Mouse (Mus musculus) hindlimb bud, embryonic 11.5 days (tissue): Measurements from ENCODE around the gene Cfdp1.
A peak's percentile ranks its signal among the peaks of the same experiment; 100 is the strongest.

Experiments
- DNase-seq: peaks from one replicate; pipeline ENCODE4 v3.0.0-alpha.2; 2012; ENCODE audit warnings: low read depth, low spot score; ENCODE audit errors: extremely low spot score

The Cfdp1 gene

DNA sequence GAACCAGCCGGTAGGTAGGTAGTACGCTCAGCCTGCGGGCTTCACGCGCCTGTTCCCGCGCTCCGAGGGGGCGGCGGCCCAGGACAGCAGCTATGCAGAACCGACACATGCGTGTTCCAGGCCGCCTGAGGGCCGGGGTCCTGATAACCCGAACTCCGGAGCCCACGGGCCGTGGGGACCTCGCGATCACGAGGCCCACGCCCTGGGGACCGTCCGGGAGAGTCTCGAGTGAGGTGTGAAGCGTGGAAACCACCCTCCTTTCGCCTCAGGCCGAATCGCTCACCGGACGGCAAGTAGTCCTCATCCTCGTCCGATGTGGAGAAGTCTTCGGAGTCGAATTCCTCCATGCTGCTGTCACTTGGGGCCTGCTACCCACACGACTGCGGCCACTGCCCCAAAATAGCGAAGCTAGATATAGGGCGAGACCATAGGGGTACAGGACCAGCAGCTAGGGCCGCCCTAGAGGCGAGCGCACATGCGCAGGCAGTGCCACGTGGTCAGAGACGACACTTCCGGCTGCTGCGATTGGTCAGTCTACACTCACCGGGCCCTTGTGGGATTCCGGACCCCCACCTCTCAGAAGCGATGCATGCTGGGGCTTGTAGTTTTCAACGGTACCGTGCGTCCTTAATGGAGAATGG, at the start of gene Cfdp1:
TSS of gene Cfdp1 (minus strand) at position 431 of the 641 bp plus-strand sequence.
- DNase-seq: peak; percentile 95

DNA sequence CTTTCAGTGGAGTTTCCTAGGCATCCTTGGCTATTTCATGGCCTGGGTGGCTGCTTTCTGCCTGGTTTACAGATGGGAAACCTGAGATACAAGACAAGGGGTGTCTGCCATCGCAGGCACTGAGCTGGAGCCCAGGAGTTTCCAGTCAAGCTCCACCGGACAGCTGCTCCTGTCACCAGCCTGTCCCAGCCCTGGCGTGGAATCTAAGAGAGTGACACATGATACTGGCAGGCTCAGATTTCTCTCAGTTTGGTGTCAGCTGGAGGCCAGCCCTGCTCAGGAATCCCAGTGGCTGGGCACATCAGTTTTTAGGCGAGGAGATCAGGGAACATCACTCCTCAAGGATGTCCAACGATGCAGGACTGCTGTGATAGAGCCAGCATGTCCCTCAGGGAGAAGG, 48.0 kb upstream of the Cfdp1 start:
- no peak for DNase-seq

DNA sequence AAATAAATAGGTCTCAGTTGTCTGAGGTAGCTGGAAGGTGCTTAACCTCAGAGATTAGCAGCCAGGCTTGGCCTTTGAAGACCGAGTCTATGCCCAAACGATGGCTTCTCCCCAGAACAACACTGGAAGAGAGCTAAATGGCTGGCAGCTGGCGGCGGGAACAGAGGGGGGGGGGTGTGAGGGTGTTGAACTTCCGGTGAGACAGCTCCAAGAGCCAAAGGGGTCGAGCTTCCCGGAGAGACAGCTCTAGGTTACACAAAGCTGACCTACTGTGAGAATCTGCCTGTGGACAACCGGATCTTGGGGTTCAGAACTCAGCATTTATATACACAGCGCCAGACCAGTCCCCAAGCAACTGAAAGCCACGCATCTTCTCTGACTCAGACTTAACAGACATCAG, 44.5 kb upstream of the Cfdp1 start:
- DNase-seq: no peak

DNA sequence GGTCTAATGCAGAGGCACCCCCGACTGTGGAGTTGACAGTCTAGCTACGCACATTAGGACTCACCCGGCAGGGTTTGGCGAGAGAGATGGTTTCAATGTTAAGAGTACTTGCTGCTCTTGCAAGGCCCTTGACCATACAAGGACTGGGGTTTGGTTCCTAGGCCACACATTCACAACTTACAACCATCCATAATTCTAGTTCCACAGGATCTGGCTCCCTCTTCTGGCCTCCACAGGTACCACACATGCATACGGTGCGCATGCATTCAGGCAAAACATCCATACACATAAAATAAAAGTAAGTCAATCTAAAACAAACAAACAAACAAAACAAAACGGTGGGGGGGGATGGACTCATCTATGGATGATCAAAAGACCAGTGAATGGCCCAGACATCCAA, 40.9 kb upstream of the Cfdp1 start:
- no peak for DNase-seq

DNA sequence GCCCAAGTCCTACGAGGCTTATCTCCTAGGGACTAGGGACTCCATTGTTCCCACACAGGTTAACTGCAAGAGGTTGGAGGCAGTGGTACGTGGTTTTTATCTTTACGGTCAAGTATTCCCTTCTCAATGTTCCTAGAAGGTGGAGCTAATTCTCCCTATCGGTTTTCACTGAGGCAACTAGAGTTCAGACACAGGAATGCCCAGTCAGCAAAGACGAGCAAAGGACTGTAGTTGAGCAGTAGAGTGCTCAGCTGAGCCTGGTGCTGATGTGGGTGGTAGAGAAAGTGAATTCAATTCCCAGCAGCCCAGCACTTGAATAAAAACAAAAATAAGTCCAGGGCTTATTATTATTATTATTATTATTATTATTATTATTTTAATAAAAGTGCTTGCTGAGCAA, 38.5 kb upstream of the Cfdp1 start:
- no peak for DNase-seq

DNA sequence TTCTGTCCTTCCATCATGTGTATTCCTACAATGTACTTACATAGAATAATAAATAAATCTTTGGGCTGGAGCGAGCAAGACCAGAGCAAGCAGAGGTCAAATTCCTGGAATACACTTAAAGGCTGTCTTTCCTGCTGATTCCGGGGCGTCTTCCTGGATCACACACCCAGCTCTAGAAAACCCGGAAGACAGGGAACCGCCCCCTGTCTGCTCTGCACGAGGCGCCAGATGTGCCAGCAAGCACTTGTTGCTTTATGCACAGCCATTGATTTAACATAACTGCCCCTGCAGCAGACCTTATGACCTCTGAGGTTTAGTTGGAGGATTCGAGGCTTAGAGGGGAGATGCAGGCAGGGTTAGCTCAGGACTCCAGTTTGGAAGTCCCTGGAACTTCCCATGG, 37.9 kb upstream of the Cfdp1 start:
- DNase-seq: no peak

DNA sequence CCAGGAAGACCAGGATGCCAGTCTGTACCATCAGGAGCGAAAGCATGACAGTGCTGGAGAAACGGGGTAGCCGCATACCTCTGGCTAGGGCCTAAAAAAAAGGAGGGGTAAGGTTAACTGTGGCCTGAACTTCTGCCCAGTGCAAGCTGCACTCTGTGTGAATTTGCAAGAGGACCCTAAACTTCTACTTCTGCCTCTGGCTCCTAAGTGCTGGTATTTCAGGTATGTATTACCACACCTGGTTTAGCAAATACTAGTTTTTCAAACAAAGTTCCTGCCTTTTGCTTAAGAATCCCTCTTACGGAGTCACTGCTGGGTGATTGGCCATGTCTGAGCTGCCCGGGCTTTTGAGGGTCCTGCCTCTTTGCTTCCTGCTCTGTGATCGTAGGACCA, 36.8 kb upstream of the Cfdp1 start:
- DNase-seq: no peak

DNA sequence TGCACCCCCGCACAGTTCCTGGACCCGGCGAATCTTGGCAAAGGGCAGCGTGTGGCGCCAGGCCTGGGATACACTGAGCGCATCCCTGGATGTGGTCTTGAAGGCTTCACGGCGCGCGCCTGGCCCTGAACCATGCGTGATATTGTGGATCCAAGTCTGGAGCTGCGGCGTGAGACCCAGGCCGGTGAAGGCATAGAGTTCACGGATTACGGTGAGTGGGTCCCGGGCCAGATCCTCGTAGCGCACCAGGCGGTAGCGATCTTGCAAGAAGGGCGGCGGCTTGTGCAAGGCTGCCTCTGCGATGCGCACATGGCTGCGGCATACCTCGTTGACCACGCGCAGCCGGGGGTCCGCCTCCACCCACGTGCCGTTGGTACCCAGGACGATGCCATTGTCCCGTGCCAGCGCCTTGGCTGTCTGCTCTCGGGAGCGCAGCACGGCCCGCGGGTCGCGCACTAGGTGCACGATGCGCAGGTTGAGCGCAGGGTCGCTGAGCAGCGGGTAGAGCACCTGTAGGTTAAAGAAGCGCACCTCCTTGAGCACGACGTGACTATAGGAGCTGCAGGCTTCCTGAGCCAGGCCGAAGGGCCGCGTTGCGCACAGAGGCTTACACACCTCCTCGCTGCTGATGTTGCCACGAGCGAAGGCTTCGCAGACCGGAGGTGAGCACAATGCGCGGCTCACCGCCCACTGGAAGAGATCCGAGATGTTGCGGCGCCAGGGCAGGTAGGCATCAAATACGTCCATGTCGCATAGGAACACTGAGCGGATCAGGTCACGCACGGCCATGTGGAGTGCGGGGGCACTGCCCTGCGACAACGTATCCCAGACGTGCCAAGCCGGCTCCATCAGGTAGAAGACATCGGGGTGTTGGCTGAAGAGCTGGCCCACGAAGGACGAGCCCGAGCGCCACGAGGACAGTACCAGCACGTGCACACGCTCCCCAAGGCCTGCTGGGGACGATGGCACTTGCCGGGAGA, 36.1 kb upstream of the Cfdp1 start:
- no peak for DNase-seq

DNA sequence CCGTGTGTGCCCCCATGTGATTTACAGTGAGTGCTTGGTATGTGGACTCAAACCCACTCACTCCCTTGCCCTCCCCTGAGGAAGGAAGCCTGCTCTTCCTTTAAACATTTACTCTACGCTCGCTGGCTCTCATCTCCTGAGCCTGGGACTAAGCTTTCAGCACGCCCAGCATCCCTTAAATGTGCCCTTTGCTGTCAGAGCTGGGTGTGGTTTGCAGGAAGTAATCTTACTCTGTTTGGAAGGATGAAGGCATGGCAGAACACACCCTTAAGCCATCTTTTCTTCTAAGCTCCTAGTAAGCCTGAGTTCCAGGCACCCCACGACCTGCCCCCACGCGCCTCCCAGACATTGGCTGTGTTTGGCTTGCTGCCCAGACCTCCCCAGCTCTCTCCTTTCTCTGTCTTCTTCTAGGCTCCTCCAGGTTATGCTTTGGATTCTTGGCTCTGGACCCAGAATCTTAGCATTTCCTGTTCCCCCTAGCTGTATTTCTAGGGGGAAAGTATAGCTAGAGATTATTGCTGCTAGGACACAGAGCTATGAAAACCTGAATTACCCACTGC, 34.1 kb upstream of the Cfdp1 start:
- DNase-seq: no peak

DNA sequence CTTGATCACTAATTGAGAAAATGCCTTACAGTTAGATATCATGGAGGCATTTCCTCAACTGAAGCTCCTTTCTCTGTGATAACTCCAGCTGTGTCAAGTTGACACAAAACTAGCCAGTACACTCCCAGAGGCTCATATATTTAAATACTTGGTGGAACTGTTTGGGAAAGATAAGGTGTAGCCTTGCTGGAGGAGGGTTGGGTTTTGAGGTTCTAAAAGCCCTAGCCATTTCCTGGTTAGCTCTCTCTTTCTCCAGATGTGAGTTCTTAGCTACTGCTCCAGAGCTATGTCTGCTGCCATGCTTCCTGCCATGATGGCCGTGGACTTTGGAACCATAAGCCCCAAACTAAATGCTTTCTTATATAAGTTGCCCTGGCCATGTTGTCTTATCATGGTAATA, 33.4 kb upstream of the Cfdp1 start:
- no peak for DNase-seq

DNA sequence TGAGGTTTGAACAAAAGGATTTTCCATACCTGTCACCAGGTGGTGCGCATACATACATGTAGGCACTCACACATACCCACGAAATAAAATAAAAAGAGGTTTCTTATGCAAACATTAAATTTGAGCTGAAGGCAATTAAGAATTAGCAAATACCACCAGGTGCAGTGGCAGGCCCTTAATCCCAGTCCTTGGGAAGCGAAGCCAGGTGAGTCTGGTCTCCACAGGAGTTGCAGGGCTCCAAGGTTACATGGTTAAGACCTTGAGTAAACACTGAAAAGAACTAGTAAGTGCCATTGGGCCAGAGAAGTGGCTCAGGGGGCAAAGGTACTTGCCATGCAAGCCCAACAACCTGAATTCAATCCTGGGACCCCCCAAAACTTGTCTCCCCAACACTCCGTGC, 29.5 kb upstream of the Cfdp1 start:
- no peak for DNase-seq

DNA sequence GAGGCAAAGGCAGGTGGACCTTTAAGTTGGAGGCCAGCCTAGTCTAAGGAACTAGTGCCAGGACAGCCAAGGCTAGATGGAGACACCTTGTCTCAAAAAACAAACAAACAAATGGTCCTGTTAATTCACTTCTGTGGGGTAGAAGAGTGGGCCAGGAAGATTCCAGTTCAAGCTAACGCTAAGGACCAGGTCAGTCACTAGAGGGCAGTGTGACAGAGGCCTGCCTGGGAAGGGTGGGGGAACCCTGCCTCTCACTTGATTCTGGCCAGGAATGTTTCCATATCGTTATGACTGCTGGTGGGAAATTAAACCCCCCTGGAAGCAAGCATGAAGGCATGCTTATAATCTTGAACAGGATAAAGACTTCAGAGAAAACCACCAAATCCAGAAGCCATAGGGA, 27.5 kb upstream of the Cfdp1 start:
- DNase-seq: no peak

DNA sequence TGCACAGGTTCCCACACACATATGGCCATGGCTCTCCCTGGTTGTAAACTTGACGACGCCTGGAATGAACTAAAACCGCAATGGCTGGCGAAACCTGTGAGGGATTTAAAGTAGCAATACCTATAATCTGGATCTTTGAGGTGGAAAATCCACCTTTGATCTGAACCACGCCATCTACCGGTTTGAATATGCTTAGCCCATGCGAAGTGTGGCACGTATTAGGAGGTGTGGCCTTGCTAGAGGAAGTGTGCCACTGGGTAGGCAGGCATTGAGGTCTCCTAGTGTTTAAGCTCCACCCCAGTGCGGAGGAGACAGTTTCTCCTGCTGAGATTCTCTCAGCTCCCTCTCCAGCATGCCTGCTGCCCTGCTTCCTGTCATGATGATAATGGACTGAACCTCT, 23.6 kb upstream of the Cfdp1 start:
- DNase-seq: no peak

DNA sequence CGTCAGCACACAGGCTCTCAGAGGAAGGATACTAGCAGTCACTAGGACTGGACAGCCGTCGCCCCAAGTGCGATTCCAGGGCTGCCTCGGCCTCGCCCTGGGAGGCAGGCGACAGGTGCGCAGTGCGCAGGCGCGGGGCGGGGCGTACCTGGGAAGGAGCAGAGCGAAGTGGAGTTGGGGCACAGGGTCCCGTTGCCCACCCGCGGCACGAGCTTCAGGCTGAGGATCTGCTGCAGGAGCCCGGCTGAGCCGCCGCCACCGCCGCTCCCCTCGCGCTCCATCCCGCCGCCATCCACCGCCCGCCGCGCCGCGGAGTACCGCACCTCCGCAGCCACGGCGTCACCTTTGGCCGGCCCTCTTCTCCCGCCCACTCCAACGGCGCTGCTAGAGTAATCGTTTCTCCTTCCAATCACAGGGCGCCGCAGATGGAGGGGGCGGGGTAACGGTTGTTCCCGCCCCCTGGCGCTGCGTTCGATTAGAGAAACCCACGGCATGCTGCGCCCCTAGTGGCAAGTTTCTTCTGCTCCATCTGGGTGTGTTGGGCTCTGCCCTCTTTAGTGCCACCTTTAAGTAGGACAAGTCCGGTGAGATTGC, 22.4 kb upstream of the Cfdp1 start, which contains the start of gene Tmem170:
TSS of gene Tmem170 (minus strand) at position 396 of the 594 bp plus-strand sequence.
- peak; percentile 94 for DNase-seq

DNA sequence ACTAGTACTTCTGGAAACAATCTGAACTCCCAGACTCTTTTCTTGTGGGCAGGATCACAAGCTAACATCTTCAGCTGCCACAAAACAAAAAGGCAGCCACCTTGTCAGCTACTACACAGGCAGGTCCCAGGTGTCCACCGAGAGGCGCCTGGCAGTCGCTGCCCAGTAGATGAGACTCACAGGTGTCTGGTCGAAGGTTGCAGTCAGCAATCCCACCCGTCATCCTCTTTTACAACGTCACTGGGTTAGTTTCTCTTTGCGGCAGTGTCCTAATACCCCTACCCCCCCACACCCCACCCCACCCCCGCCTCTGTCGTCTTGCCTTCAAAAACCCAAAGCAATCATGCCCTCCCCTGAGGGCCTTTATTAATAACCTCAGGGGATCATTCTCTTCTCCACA, 21.7 kb upstream of the Cfdp1 start:
- DNase-seq: no peak

DNA sequence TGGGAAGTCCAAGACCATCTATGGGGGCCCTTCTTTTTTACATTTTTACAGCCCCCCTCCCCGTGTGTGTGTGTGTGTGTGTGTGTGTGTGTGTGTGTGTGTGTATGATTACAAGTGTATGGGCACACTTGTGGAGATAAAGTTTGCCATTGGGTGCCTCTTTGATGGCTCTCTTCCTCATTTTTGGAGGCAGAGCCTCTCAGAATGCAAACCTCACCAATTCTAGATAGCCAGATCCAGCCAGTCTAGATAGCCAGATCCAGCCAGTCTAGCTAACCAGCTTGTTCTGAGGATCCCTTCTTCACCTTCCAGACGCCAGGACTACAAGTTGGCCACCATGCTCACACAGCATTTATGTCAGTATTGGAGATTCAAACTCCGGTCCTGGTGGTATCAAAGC, 17.2 kb upstream of the Cfdp1 start:
- no peak for DNase-seq

DNA sequence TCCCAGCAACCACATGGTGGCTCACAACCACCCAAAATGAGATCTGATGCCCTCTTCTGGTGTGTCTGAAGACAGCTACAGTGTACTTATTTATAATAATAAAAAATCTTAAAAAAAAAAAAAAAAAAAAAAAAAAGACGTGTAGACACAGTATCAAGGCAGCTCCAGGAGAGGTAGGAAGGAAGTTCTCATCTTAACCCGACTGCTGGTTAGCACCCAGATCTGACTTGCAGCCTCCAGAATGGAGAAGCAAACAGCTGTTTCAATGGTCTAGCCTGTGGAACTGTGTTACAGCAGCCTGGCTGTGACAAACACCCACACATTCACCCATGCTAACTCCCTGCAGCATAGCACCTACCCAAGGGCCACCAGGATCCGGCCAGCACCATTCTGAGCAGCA, 16.3 kb upstream of the Cfdp1 start:
- DNase-seq: no peak

DNA sequence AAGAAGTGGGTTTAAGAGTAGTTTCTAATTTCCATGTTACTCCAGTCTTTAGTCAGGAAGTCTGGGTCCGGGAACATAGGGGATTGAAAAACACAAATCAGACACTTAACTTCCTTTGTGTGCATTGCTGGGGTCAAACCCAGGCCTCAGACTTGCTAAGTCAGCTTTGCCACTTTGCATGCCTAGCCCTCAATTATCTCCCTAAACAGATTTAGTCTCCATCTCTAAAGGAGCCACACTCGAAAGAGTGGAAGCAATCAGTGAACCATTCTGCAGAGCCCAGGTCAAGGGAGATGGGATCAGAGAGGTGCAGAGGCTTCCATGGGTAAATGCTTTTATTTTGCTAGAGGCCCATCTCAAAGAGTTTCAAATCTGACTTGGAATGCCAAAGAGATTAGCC, 14.6 kb upstream of the Cfdp1 start:
- DNase-seq: no peak

DNA sequence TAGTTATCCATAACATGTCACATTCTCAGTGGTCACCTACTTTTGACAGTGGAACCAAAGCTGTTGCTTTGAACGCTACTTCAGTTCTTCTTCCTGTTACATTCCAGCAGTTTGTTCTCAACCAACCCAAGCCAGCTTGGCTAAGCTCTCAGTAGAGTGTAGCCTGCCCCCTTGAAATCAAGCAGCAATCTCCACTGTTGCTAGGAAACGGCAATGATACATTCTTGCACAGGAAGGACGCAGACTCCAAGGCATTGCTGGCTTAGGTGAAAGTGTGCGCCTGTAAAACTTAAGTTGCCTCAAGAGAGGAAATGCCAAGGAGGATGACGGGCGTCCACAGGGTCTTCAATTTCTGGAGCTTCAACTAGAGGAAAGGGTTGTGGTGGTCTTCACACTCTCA, 11.8 kb upstream of the Cfdp1 start:
- no peak for DNase-seq

DNA sequence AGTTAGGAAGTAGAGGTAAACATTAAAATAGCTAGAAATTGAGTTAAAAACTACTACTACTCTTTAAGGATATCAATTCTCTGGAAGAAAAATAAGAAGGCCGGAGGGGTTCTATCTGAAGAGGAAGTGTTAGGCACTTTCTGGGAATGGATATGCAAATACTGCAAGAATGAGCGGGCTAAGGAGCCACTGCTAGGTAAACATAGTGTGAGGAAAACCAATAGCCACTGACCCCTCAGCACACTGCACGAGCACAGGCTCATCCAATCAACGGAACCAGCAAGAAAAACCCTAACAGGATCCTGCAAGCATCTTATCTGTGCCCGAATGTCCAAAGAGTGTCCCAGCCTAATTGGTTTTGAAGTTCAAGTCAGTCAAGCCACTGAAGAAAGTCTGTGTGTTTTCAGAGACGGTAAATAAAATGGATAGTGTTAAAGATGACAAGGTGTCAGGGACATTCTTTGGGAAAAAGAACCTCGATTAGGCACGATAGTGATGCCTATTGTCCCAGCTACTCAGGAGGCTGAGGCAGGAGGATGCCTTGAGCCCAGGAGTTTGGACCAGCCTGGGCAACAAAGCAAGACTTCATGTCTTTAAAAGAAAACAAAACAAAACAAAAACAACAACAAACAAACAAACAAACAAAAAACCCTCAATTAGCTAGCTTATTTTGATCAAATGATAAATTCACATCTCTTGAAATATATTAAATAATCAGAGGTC, 11.2 kb upstream of the Cfdp1 start:
- DNase-seq: no peak

DNA sequence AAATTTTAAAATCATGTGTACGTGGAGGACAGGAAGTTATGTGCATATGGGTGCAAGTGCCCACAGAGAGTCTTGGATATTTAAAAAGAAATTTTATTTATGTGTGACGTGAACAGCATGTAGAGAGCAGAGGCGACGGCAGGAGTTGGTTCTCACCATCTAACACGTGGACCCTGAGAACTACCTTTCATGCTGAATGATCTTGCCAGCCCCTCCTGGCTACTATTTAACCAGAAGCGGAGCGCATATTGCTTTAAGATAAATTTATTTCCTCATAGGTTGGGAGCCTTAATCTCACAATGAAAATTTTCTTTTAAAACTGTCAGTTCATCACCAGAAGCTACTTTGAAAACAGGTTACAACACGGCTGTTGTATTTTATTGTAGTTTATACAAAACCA, 10.6 kb upstream of the Cfdp1 start:
- DNase-seq: no peak
